Mouse (Mus musculus) cerebellum, adult 2 months (tissue): ENCODE results near the gene Yjefn3. TPM values are rescaled to one million over a fixed set of nuclear protein-coding genes. Genes with fewer than 3 reads are reported as not detected.
A peak's percentile ranks its signal among the peaks of the same experiment; 100 is the strongest.

ENCODE experiments used
- DNase-seq, 2 experiments: peaks; one replicate each; pipeline ENCODE4 v3.0.0; 2021
- H3K27ac ChIP-seq: fragments of 200-500 bp; 2 replicates; pipeline ENCODE4 v1.5.1; 2012; ENCODE audit warnings: low read length, control low read depth, inconsistent platforms; ENCODE audit not compliant: insufficient read depth
- H3K27me3 ChIP-seq: fragments of 200-500 bp; 2 replicates; pipeline ENCODE4 v1.6.1; 2012; ENCODE audit warnings: inconsistent platforms, mild to moderate bottlenecking, low read length, moderate library complexity; ENCODE audit not compliant: control insufficient read depth, insufficient read depth
- H3K4me1 ChIP-seq: fragments of 200-500 bp; 2 replicates; pipeline ENCODE4 v1.6.1; 2011; ENCODE audit warnings: low read length; ENCODE audit not compliant: control insufficient read depth, insufficient read depth
- H3K4me3 ChIP-seq: fragments of 200-500 bp; replicated peaks from 2 replicates; pipeline ENCODE3; 2011; ENCODE audit warnings: mild to moderate bottlenecking, low read depth, low read length, control low read depth; ENCODE audit not compliant: insufficient read depth
- CTCF ChIP-seq: fragments of 200-500 bp; IDR thresholded peaks from 2 replicates; pipeline ENCODE4 v1.5.1; 2011; ENCODE audit warnings: low read depth, mild to moderate bottlenecking, control low read depth, low read length, moderate library complexity, borderline replicate concordance; ENCODE audit not compliant: insufficient read depth
- POLR2A ChIP-seq: fragments of 200-500 bp; IDR thresholded peaks from 2 replicates; pipeline ENCODE4 v1.6.1; 2011; ENCODE audit warnings: low read length, control low read depth, borderline replicate concordance; ENCODE audit not compliant: insufficient read depth
- WGBS: fragments of 180-500 bp; shearing (Covaris S2); methylation state at CpG from one replicate; pipeline ENCODE4 v1.1.7; 2018; 5-methylcytosine and 5-hydroxymethylcytosine counted together
- polyA plus RNA-seq: library from polyadenylated mRNA; depleted of rRNA; stranded (reverse); fragments of >200 nt; gene quantifications from 2 replicates; pipeline ENCODE4 v1.2.3, GENCODE M21; 2012

Yjefn3 gene
- polyA plus RNA-seq, 1 experiment: 15.4 TPM

DNA sequence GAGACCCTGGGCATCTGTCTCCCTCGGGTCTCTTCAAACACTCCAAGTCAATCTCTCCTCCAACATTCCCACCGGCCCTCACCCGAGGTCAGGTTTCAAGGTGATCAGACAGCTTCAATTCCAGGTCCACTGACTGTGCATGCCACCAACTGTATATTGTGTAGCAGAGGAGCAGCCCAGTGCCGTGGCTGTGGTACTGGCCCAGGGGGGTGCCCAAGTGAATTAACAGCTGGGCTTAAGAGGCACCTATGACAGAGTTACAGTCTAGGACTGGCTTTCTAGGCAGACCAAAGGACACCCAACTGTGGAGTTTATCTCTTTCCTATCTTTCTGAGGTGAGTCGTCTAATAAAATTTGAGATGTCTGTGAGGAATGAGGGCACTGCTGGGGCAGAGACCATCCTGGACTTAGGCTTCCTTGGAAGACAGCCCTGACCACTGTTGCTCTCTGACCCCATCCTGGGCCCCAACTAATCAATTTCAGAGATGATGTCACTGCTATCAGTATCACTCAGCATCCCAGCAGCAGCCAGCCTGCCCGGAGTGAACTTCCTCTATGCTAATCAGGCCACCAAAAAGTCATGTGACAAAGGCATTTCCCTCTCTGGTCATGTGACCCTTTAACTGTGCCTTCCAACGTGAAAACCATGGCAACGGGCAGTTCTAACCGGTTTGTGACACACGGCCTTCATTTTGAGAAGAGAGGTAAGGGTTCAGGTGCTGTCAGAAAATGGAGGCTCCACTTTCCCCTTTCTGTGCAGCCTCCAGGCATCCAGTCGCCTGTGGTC is 17.6 kb upstream of the Yjefn3 start:
- DNase-seq: peak in 1 of 2 experiments; percentile 38
- TF ChIP-seq CTCF (no peak), POLR2A (no peak)
- Histone ChIP-seq H3K4me1 (peaks cover 7% of the 10 kb centered on the region), H3K27me3 (no peaks in the 10 kb centered on the region), H3K4me3 (no peak overlapping the region), H3K27ac (peak overlapping the region; percentile 36; the same call in 1 of the 2 replicates)
- 47% methylated on average over 11 of the region's 11 CpGs for WGBS

DNA sequence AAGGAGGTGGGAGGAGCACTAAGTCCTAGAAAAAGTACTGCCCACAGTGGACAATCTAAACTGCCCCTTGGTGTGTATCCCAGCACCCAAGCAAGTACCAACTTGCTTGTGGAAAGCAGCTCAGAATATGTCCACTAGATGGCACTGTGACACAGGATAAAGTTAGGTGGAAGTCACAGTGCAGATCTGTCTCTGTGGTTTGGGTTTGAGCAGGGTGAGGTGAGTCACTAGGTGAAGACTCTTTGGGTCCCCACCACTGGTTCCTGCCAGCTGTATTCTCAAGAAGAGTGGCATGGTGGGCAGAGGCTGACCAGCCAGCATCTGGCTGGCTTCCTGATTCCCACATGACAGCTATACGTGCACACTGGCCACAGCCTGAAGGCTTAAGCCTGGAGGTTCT is 16.5 kb upstream of the Yjefn3 start:
- H3K4me1 ChIP-seq: peaks cover 7% of the 10 kb centered on the region
- peak; percentile 74 to 79 for DNase-seq
- 31% methylated on average over 1 of the region's 1 CpGs for WGBS
- no peaks in the 10 kb centered on the region for H3K27me3 ChIP-seq
- H3K27ac ChIP-seq: no peak overlapping the region
- TF ChIP-seq POLR2A: no peak
- peak; percentile 89 for TF ChIP-seq CTCF
- no peak overlapping the region for H3K4me3 ChIP-seq

DNA sequence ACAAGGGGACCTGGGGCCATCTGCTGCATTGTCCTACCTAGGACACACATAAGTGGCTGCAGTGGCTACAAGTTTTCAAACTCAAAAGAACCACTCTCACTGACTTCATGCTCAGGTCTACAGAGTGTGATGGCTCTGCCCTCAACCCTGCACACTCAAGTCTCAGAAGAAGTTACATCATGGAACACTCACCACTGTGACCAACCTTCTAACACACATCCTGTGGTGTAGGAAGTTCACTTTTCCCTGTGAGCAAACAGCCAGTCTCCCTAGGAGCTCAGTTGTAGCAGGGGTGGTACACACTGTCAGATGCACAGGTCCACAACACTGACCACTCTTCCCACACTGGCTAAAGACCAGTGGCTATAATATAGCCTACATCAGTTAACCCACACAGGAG is 16.0 kb upstream of the Yjefn3 start:
- no peak overlapping the region for H3K4me3 ChIP-seq
- H3K4me1 ChIP-seq: peaks cover 7% of the 10 kb centered on the region
- H3K27ac ChIP-seq: no peak overlapping the region
- no peak for DNase-seq
- H3K27me3 ChIP-seq: no peaks in the 10 kb centered on the region
- TF ChIP-seq CTCF: no peak
- no peak for TF ChIP-seq POLR2A

DNA sequence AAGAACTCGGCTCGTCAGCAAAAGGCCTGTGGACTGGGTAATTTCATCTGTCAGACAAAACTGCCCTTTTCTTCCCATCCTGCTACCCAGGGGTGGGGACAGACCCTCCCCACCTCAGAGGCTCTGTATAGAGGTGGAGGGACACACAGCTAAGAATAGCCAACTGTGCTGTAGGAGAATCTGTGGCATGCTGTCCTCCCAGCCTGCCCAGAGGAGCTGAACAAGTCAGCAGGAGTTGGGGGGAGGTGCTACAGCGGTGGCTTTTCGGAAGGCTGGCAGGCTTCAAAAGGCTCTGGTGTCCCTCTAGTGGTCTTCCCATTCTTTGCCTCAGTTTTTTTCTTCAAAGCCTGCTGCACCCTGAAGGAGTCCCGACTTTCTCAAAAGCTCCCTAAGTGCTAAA is 13.2 kb upstream of the Yjefn3 start:
- 25% methylated on average over 5 of the region's 5 CpGs for WGBS
- H3K27me3 ChIP-seq: no peaks in the 10 kb centered on the region
- DNase-seq: no peak
- no peak overlapping the region for H3K27ac ChIP-seq
- no peaks in the 10 kb centered on the region; the same call in 1 of the 2 replicates for H3K4me1 ChIP-seq
- no peak overlapping the region for H3K4me3 ChIP-seq
- TF ChIP-seq POLR2A (no peak), CTCF (no peak)

DNA sequence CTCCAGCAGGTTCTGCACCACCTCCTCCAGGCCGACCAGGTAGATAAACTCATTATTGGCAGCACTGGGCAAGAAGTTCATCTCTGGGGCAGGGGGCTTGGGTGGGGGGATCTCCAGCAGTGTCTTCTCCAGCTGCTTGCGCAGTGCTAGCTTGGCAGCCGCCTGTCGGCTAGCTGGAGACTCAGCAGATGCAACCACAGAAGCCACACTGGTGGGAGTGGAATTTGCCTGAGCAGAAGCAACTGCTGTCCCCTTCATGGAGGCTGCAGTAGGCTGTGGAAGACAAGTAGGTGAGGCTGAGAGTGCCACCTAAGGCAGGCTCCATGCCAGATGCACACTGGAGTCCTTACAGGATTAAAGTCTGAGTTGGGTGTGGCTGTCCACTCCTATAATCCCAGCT is 12.0 kb upstream of the Yjefn3 start:
- no peak overlapping the region for H3K27ac ChIP-seq
- no peaks in the 10 kb centered on the region for H3K27me3 ChIP-seq
- DNase-seq: no peak
- no peaks in the 10 kb centered on the region for H3K4me1 ChIP-seq
- no peak overlapping the region for H3K4me3 ChIP-seq
- no peak for TF ChIP-seq CTCF
- no peak for TF ChIP-seq POLR2A
- WGBS: 79% methylated on average over 4 of the region's 4 CpGs

DNA sequence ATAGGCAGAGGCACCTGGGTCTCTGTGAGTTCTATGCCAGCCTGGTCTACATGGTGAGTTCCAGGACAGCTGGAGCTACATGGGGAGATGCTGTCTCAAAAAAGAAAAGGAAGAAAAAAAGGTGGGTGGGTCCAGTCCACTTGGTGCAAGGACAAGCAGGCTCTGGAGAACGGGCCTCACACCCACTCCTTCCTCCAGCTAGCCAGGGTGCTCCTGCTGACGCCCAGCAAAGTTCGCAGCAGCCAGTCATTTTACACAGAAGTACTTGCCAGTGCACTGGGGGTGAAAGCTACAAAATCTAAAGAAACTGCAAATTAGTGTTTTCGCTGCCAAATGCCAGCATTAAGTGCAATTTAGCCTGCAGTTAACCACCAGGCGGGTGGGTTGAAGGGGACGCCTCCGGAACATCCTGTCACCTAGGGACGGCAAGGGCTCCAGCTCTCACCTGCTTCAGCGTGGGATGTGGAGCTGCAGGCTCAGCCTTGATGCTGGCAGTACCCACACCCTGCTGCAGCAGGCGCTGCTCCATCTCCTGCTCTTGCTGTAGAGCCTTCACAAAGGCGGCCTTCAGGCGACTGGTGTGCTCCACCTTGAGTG is 10.1 kb upstream of the Yjefn3 start:
- TF ChIP-seq POLR2A (no peak), CTCF (no peak)
- 86% methylated on average over 12 of the region's 12 CpGs for WGBS
- H3K27me3 ChIP-seq: no peaks in the 10 kb centered on the region
- no peak overlapping the region for H3K4me3 ChIP-seq
- H3K4me1 ChIP-seq: no peaks in the 10 kb centered on the region
- no peak overlapping the region for H3K27ac ChIP-seq
- DNase-seq: no peak

DNA sequence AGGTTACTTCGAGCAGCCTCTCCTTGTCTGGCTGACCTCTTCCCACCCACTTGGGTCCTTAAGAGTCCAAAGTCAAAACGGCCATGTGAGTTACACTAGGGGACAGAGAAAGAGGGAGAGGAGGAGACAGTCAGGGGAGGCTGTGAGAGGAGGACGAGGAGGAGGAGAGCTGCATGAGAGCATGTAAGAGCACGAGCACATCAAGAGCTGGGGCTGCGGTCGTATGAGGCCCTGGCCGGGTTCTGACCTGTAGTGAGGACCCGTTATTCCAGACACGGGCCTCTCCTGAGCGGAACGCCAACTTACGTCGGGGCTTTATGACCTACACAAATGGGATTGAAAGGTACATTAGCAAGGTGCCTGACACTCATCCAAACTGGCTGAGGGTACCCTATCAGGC is 9.4 kb upstream of the Yjefn3 start:
- H3K27ac ChIP-seq: no peak overlapping the region
- no peaks in the 10 kb centered on the region for H3K27me3 ChIP-seq
- TF ChIP-seq POLR2A (no peak), CTCF (no peak)
- H3K4me3 ChIP-seq: no peak overlapping the region
- WGBS: 89% methylated on average over 13 of the region's 13 CpGs
- no peak for DNase-seq
- no peaks in the 10 kb centered on the region for H3K4me1 ChIP-seq

DNA sequence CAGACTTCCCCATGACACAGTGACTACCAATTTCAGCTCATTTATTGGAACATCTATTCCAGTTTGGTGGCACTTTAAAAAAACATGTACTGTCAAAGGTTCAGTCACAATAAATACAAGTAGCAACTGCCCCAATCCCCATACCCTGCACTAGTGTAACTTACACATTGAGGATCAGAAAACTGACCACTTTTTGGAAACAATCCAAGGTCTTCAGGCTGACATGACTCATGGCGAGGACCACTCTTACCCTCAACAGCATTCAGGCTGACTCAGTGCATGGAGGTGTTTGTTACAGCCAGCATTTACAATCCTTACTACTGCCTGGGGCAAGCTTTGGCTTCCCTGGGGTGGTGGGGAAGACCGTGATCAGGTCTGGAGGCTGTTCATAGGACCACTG is 4.6 kb upstream of the Yjefn3 start:
- Histone ChIP-seq H3K27me3 (no peaks in the 10 kb centered on the region), H3K4me1 (0 out of 2 replicates have a peak, but pooled peaks cover 4% of the 10 kb centered on the region), H3K4me3 (no peak overlapping the region), H3K27ac (no peak overlapping the region)
- TF ChIP-seq POLR2A (no peak), CTCF (no peak)
- no peak for DNase-seq
- WGBS: 76% methylated on average over 2 of the region's 2 CpGs
